8 mouse cellular contexts compared by ENCODE assay signal in genomic region chr2:32079191-32079725, GRCm38 (mm10). TPM values are rescaled to one million over a fixed set of nuclear protein-coding genes. Genes with fewer than 3 reads are reported as not detected.
A peak's percentile ranks its signal among the peaks of the same experiment; 100 is the strongest.
DNase-seq lines count a peak whose midpoint lies in the region; ATAC-seq and TF ChIP-seq lines count a peak whose summit lies in the region.

No protein-coding gene starts in this region.

- H3K4me1 ChIP-seq in embryonic facial prominence, embryonic 14.5 days (ENCODE audit: control insufficient read depth, insufficient read depth, low read length), result 0 out of 2 replicates have a peak, but pooled peaks cover 3% of the 10 kb centered on the region
- peaks cover 42% of the 10 kb centered on the region for H3K4me1 ChIP-seq in embryonic facial prominence, embryonic 10.5 days
- H3K4me1 ChIP-seq in lung, embryonic 15.5 days, result peaks cover 20% of the 10 kb centered on the region
- peaks cover 41% of the 10 kb centered on the region for H3K4me1 ChIP-seq in heart, embryonic 16.5 days (ENCODE audit: control insufficient read depth, insufficient read depth, low read length)
- H3K4me1 ChIP-seq in stomach, embryonic 16.5 days (ENCODE audit: control insufficient read depth, insufficient read depth, low read length), result peaks cover 6% of the 10 kb centered on the region; the same call in 1 of the 2 replicates
- H3K4me1 ChIP-seq in forebrain, embryonic 15.5 days, result peaks cover 14% of the 10 kb centered on the region

- H3K36me3 ChIP-seq in embryonic facial prominence, embryonic 14.5 days (ENCODE audit: control insufficient read depth, insufficient read depth, low read length), result no peaks in the 10 kb centered on the region
- H3K36me3 ChIP-seq in embryonic facial prominence, embryonic 10.5 days (replicated peaks), result no peaks in the 10 kb centered on the region
- no peaks in the 10 kb centered on the region for H3K36me3 ChIP-seq in lung, embryonic 15.5 days
- H3K36me3 ChIP-seq in heart, embryonic 16.5 days (ENCODE audit: control insufficient read depth, insufficient read depth), result no peaks in the 10 kb centered on the region
- no peaks in the 10 kb centered on the region for H3K36me3 ChIP-seq in stomach, embryonic 16.5 days (ENCODE audit: control insufficient read depth, insufficient read depth, low read length)
- no peaks in the 10 kb centered on the region for H3K36me3 ChIP-seq in forebrain, embryonic 15.5 days

- 90% methylated on average over 13 of the region's 14 CpGs for WGBS in embryonic facial prominence, embryonic 14.5 days
- WGBS in embryonic facial prominence, embryonic 10.5 days, result 92% methylated on average over 14 of the region's 14 CpGs
- 78% methylated on average over 14 of the region's 14 CpGs for WGBS in lung, embryonic 15.5 days
- 45% methylated on average over 14 of the region's 14 CpGs for WGBS in heart, embryonic 16.5 days
- WGBS in stomach, embryonic 16.5 days, result 86% methylated on average over 14 of the region's 14 CpGs
- WGBS in forebrain, embryonic 15.5 days, result 88% methylated on average over 14 of the region's 14 CpGs

- H3K4me3 ChIP-seq in embryonic facial prominence, embryonic 14.5 days (ENCODE audit: low read depth, low read length), result no peak overlapping the region
- no peak overlapping the region for H3K4me3 ChIP-seq in embryonic facial prominence, embryonic 10.5 days
- H3K4me3 ChIP-seq in lung, embryonic 15.5 days, result no peak overlapping the region
- H3K4me3 ChIP-seq in heart, embryonic 16.5 days (ENCODE audit: low read length), result peak overlapping the region; percentile 75
- no peak overlapping the region for H3K4me3 ChIP-seq in stomach, embryonic 16.5 days (replicated peaks; ENCODE audit: low read length)
- no peak overlapping the region for H3K4me3 ChIP-seq in layer of hippocampus, adult 2 months
- H3K4me3 ChIP-seq in forebrain, embryonic 15.5 days, result no peak overlapping the region

- 0 out of 2 replicates have a peak overlapping the region, but pooled peaks have one; percentile 1 for H3K4me2 ChIP-seq in embryonic facial prominence, embryonic 14.5 days (ENCODE audit: low read depth, low read length)
- peak overlapping the region; percentile 19; the same call in 1 of the 2 replicates for H3K4me2 ChIP-seq in lung, embryonic 15.5 days
- H3K4me2 ChIP-seq in heart, embryonic 16.5 days (ENCODE audit: low read depth, low read length), result peak overlapping the region; percentile 99
- 0 out of 2 replicates have a peak overlapping the region, but pooled peaks have one; percentile 5 for H3K4me2 ChIP-seq in stomach, embryonic 16.5 days (ENCODE audit: low read depth, low read length)
- no peak overlapping the region for H3K4me2 ChIP-seq in forebrain, embryonic 15.5 days (replicated peaks)

- H3K9ac ChIP-seq in embryonic facial prominence, embryonic 14.5 days (ENCODE audit: low read depth, low read length), result no peak overlapping the region
- H3K9ac ChIP-seq in lung, embryonic 15.5 days, result no peak overlapping the region
- H3K9ac ChIP-seq in heart, embryonic 16.5 days (ENCODE audit: low read length), result peak overlapping the region; percentile 58
- no peak overlapping the region for H3K9ac ChIP-seq in stomach, embryonic 16.5 days (ENCODE audit: low read length)
- H3K9ac ChIP-seq in forebrain, embryonic 15.5 days (replicated peaks), result no peak overlapping the region

- H3K27ac ChIP-seq in embryonic facial prominence, embryonic 14.5 days (replicated peaks; ENCODE audit: low read depth, low read length), result no peak overlapping the region
- H3K27ac ChIP-seq in embryonic facial prominence, embryonic 10.5 days (replicated peaks), result no peak overlapping the region
- H3K27ac ChIP-seq in lung, embryonic 15.5 days, result peak overlapping the region; percentile 54; the same call in 1 of the 2 replicates
- H3K27ac ChIP-seq in heart, embryonic 16.5 days (ENCODE audit: low read length), result peak overlapping the region; percentile 86
- H3K27ac ChIP-seq in stomach, embryonic 16.5 days (ENCODE audit: low read length), result peak overlapping the region; percentile 33; the same call in 1 of the 2 replicates
- H3K27ac ChIP-seq in layer of hippocampus, adult 2 months, result no peak overlapping the region
- H3K27ac ChIP-seq in forebrain, embryonic 15.5 days (replicated peaks), result no peak overlapping the region

- peaks cover 29% of the 10 kb centered on the region for H3K27me3 ChIP-seq in embryonic facial prominence, embryonic 14.5 days (replicated peaks; ENCODE audit: control insufficient read depth, insufficient read depth, low read length)
- peaks cover 51% of the 10 kb centered on the region for H3K27me3 ChIP-seq in embryonic facial prominence, embryonic 10.5 days (replicated peaks; ENCODE audit: low read depth, poor library complexity, severe bottlenecking)
- peaks cover 27% of the 10 kb centered on the region for H3K27me3 ChIP-seq in lung, embryonic 15.5 days
- H3K27me3 ChIP-seq in heart, embryonic 16.5 days (ENCODE audit: control insufficient read depth, insufficient read depth, low read length), result no peaks in the 10 kb centered on the region
- peaks cover 29% of the 10 kb centered on the region for H3K27me3 ChIP-seq in stomach, embryonic 16.5 days (ENCODE audit: control insufficient read depth, insufficient read depth, low read length)
- H3K27me3 ChIP-seq in forebrain, embryonic 15.5 days, result peaks cover 29% of the 10 kb centered on the region

- no peaks in the 10 kb centered on the region for H3K9me3 ChIP-seq in embryonic facial prominence, embryonic 14.5 days (ENCODE audit: control insufficient read depth, low read length)
- no peaks in the 10 kb centered on the region for H3K9me3 ChIP-seq in embryonic facial prominence, embryonic 10.5 days
- no peaks in the 10 kb centered on the region for H3K9me3 ChIP-seq in lung, embryonic 15.5 days
- no peaks in the 10 kb centered on the region for H3K9me3 ChIP-seq in heart, embryonic 16.5 days (replicated peaks; ENCODE audit: control insufficient read depth, low read length)
- H3K9me3 ChIP-seq in stomach, embryonic 16.5 days (replicated peaks; ENCODE audit: control insufficient read depth, low read length), result no peaks in the 10 kb centered on the region
- H3K9me3 ChIP-seq in forebrain, embryonic 15.5 days, result no peaks in the 10 kb centered on the region

- no peak for TF ChIP-seq CTCF in layer of hippocampus, adult 2 months (conservative IDR thresholded peaks at IDR 0.05)

- ATAC-seq in embryonic facial prominence, embryonic 14.5 days (ENCODE audit: low read depth), result no peak
- ATAC-seq in lung, embryonic 15.5 days (ENCODE audit: borderline replicate concordance, extremely low read depth, low FRiP score, low TSS enrichment), result no peak
- ATAC-seq in heart, embryonic 16.5 days (replicated peaks; ENCODE audit: extremely low read depth, insufficient read depth, low FRiP score), result no peak
- ATAC-seq in stomach, embryonic 16.5 days (ENCODE audit: insufficient read depth, low FRiP score), result no peak
- ATAC-seq in forebrain, embryonic 15.5 days (replicated peaks), result no peak

- DNase-seq in embryonic facial prominence, embryonic 14.5 days (ENCODE audit: low spot score), result no peak
- no peak for DNase-seq in embryonic facial prominence, embryonic 10.5 days (ENCODE audit: low spot score)
- no peak for DNase-seq in lung, postnatal 10 days
- DNase-seq in layer of hippocampus, adult 2 months (ENCODE audit: low spot score in 2 of 2), result no peak

RNA-seq across cellular contexts. Expression of gene Fam78a, which starts 5.4 kb away (rescaled TPM):
- 8.2 and 8.9 TPM in 2 replicates for polyA plus RNA-seq in embryonic facial prominence, embryonic 14.5 days (2014; fragmentation: Nextera tagmentation; extraction: Ambion mirVana)
- polyA plus RNA-seq in embryonic facial prominence, embryonic 10.5 days (2016; fragmentation: Nextera tagmentation; extraction: Ambion mirVana), result 1.8 and 2.2 TPM in 2 replicates
- 4.6 and 5.8 TPM in 2 replicates for polyA plus RNA-seq in lung, embryonic 15.5 days (2015; fragmentation: Nextera tagmentation; extraction: Ambion mirVana)
- 27.6 and 30.1 TPM in 2 replicates for polyA plus RNA-seq in heart, embryonic 16.5 days (2015; fragmentation: Nextera tagmentation; extraction: Ambion mirVana)
- 1.0 and 2.2 TPM in 2 replicates for polyA plus RNA-seq in stomach, embryonic 16.5 days (2015; fragmentation: Nextera tagmentation; extraction: Ambion mirVana)
- total RNA-seq in layer of hippocampus, adult 2 months (2021), result 1 to 10 TPM; 3.6 to 6.0 TPM
- 0.46 and 0.54 TPM in 2 replicates for polyA plus RNA-seq in forebrain, embryonic 15.5 days (2015; fragmentation: Nextera tagmentation; extraction: Ambion mirVana)

RNA-seq across cellular contexts. Expression of gene Plpp7, which starts 16.1 kb away (rescaled TPM):
- polyA plus RNA-seq in embryonic facial prominence, embryonic 14.5 days (2014; fragmentation: Nextera tagmentation; extraction: Ambion mirVana), result 11.7 and 13.0 TPM in 2 replicates
- polyA plus RNA-seq in embryonic facial prominence, embryonic 10.5 days (2016; fragmentation: Nextera tagmentation; extraction: Ambion mirVana), result 4.7 and 5.7 TPM in 2 replicates
- polyA plus RNA-seq in lung, embryonic 15.5 days (2015; fragmentation: Nextera tagmentation; extraction: Ambion mirVana), result 3.9 and 4.2 TPM in 2 replicates
- 19.7 and 21.4 TPM in 2 replicates for polyA plus RNA-seq in heart, embryonic 16.5 days (2015; fragmentation: Nextera tagmentation; extraction: Ambion mirVana)
- 4.6 and 5.7 TPM in 2 replicates for polyA plus RNA-seq in stomach, embryonic 16.5 days (2015; fragmentation: Nextera tagmentation; extraction: Ambion mirVana)
- total RNA-seq in layer of hippocampus, adult 2 months (2021), result 10 to 100 TPM; 20.2 to 21.8 TPM
- 16.4 and 17.0 TPM in 2 replicates for polyA plus RNA-seq in forebrain, embryonic 15.5 days (2015; fragmentation: Nextera tagmentation; extraction: Ambion mirVana)

Comparison
In these comparisons a context has a peak if more than half of its experiments do, and no peak if none do; other contexts are left out.
1. H3K27ac ChIP-seq: peak in lung, embryonic 15.5 days (single experiment), heart, embryonic 16.5 days (single experiment) and stomach, embryonic 16.5 days (single experiment); none in embryonic facial prominence, embryonic 14.5 days (single experiment), embryonic facial prominence, embryonic 10.5 days (single experiment), layer of hippocampus, adult 2 months (single experiment) and forebrain, embryonic 15.5 days (single experiment).